Mouse (Mus musculus): Measurements from ENCODE around the gene 4930455H04Rik. TPM values are rescaled to one million over a fixed set of nuclear protein-coding genes. Genes with fewer than 3 reads are reported as not detected.

The 4930455H04Rik gene
- not detected for total RNA-seq (2021)

- DNase-seq (ENCODE audit: low spot score in 2 of 2) = no peak
- intact Hi-C loops (cut with DNase I) = no loop called here
These were observed at the start of gene 4930455H04Rik for GRCm38 (mm10) chr3:116967967-116968366. Gene 4930455H04Rik (plus strand): TSS chr3:116968267.

- intact Hi-C loops (cut with DNase I) = no loop called here
These were observed 46.5 kb upstream of the 4930455H04Rik start for GRCm38 (mm10) chr3:116921535-116921934.

GRCm38 (mm10) chr3:116923042-116923441, 45.0 kb upstream of the 4930455H04Rik start:
- intact Hi-C loops (cut with DNase I) = no loop called here
- DNase-seq (ENCODE audit: low spot score in 2 of 2) = no peak

More at GRCm38 (mm10) chr3:116921535-116921934, 46.5 kb upstream of the 4930455H04Rik start:
- DNase-seq (ENCODE audit: low spot score in 2 of 2) = no peak

GRCm38 (mm10) chr3:116928994-116929393, 39.1 kb upstream of the 4930455H04Rik start:
- intact Hi-C loops (cut with DNase I) = no loop called here

GRCm38 (mm10) chr3:116933158-116933557, 34.9 kb upstream of the 4930455H04Rik start:
- no peak for DNase-seq (ENCODE audit: low spot score in 2 of 2)

More at GRCm38 (mm10) chr3:116928994-116929393, 39.1 kb upstream of the 4930455H04Rik start:
- DNase-seq (ENCODE audit: low spot score in 2 of 2) = no peak

GRCm38 (mm10) chr3:116936934-116937691, 31.0 kb upstream of the 4930455H04Rik start:
- intact Hi-C loops (cut with DNase I) = no loop called here

More at GRCm38 (mm10) chr3:116933158-116933557, 34.9 kb upstream of the 4930455H04Rik start:
- intact Hi-C loops (cut with DNase I) = no loop called here

GRCm38 (mm10) chr3:116940804-116941558, 27.1 kb upstream of the 4930455H04Rik start:
- DNase-seq (ENCODE audit: low spot score in 2 of 2) = peak; percentile 46 to 93
- intact Hi-C loops (cut with DNase I) = loop anchor here (5.0 kb wide), 2 partner anchors 34 to 66 kb away; no protein-coding TSS in a partner anchor

More at GRCm38 (mm10) chr3:116936934-116937691, 31.0 kb upstream of the 4930455H04Rik start:
- no peak for DNase-seq (ENCODE audit: low spot score in 2 of 2)

- intact Hi-C loops (cut with DNase I) = loop anchor here (2.0 to 5.0 kb wide), 3 partner anchors 34 to 66 kb away; no protein-coding TSS in a partner anchor
- no peak for DNase-seq (ENCODE audit: low spot score in 2 of 2)
These were observed 26.4 kb upstream of the 4930455H04Rik start for GRCm38 (mm10) chr3:116941559-116942117.

GRCm38 (mm10) chr3:116942751-116943150, 25.3 kb upstream of the 4930455H04Rik start:
- DNase-seq (ENCODE audit: low spot score in 2 of 2) = no peak
- intact Hi-C loops (cut with DNase I) = loop anchor here (2.0 to 5.0 kb wide), 3 partner anchors 35 to 65 kb away; no protein-coding TSS in a partner anchor

GRCm38 (mm10) chr3:116943422-116943821, 24.6 kb upstream of the 4930455H04Rik start:
- DNase-seq (ENCODE audit: low spot score in 2 of 2) = peak in 1 of 2 experiments; percentile 87
- intact Hi-C loops (cut with DNase I) = loop anchor here (2.0 to 5.0 kb wide), 3 partner anchors 36 to 64 kb away; no protein-coding TSS in a partner anchor

- intact Hi-C loops (cut with DNase I) = no loop called here
- DNase-seq (ENCODE audit: low spot score in 2 of 2) = no peak
These were observed 21.6 kb upstream of the 4930455H04Rik start for GRCm38 (mm10) chr3:116946476-116946875.

GRCm38 (mm10) chr3:116950665-116951115, 17.4 kb upstream of the 4930455H04Rik start:
- intact Hi-C loops (cut with DNase I) = no loop called here
- no peak for DNase-seq (ENCODE audit: low spot score in 2 of 2)

- intact Hi-C loops (cut with DNase I) = no loop called here
- DNase-seq (ENCODE audit: low spot score in 2 of 2) = no peak
These were observed 16.6 kb upstream of the 4930455H04Rik start for GRCm38 (mm10) chr3:116951489-116951888.

- no peak for DNase-seq (ENCODE audit: low spot score in 2 of 2)
- intact Hi-C loops (cut with DNase I) = no loop called here
These were observed 15.7 kb upstream of the 4930455H04Rik start for GRCm38 (mm10) chr3:116952242-116952899.

- intact Hi-C loops (cut with DNase I) = no loop called here
- no peak for DNase-seq (ENCODE audit: low spot score in 2 of 2)
These were observed 14.7 kb upstream of the 4930455H04Rik start for GRCm38 (mm10) chr3:116953366-116953765.

GRCm38 (mm10) chr3:116955061-116955460, 13.0 kb upstream of the 4930455H04Rik start:
- DNase-seq (ENCODE audit: low spot score in 2 of 2) = no peak
- intact Hi-C loops (cut with DNase I) = no loop called here

- intact Hi-C loops (cut with DNase I) = no loop called here
- DNase-seq (ENCODE audit: low spot score in 2 of 2) = no peak
These were observed 7.7 kb upstream of the 4930455H04Rik start for GRCm38 (mm10) chr3:116960414-116960813.

GRCm38 (mm10) chr3:116961354-116962142, 6.5 kb upstream of the 4930455H04Rik start:
- no peak for DNase-seq (ENCODE audit: low spot score in 2 of 2)
- intact Hi-C loops (cut with DNase I) = no loop called here
